Mouse (Mus musculus) spleen, adult 2 months (tissue): Measurements from ENCODE around the gene Cct8l1. TPM values are rescaled to one million over a fixed set of nuclear protein-coding genes. Genes with fewer than 3 reads are reported as not detected.

ENCODE experiments used
- DNase-seq, 2 experiments: peaks; one replicate each; pipeline versions ENCODE4 v3.0.0 to v3.0.0-alpha.2; 2012 to 2021; ENCODE audit warnings: low spot score in 2 of 2, low read depth in 1 of 2
- H3K27ac ChIP-seq: fragments of 200-500 bp; 2 replicates; pipeline ENCODE4 v1.5.1; 2012; ENCODE audit warnings: low read length, inconsistent platforms; ENCODE audit not compliant: insufficient read depth
- H3K27me3 ChIP-seq: fragments of 200-500 bp; 2 replicates; pipeline ENCODE4 v1.6.1; 2012; ENCODE audit warnings: mild to moderate bottlenecking, moderate library complexity, low read length, inconsistent platforms; ENCODE audit not compliant: control insufficient read depth, insufficient read depth
- H3K36me3 ChIP-seq: fragments of 200-500 bp; 2 replicates; pipeline ENCODE4 v1.6.1; 2012; ENCODE audit warnings: mild to moderate bottlenecking, low read length, inconsistent platforms; ENCODE audit not compliant: control insufficient read depth, insufficient read depth
- H3K4me1 ChIP-seq: fragments of 200-500 bp; 2 replicates; pipeline ENCODE4 v1.6.1; 2011; ENCODE audit warnings: inconsistent platforms; ENCODE audit not compliant: control insufficient read depth, insufficient read depth, insufficient read length
- H3K4me3 ChIP-seq: fragments of 200-500 bp; 2 replicates; pipeline ENCODE4 v1.5.1; 2011; ENCODE audit warnings: mild to moderate bottlenecking, inconsistent platforms; ENCODE audit not compliant: insufficient read depth, insufficient read length; ENCODE audit errors: extremely low read depth
- CTCF ChIP-seq: fragments of 200-500 bp; IDR thresholded peaks from 2 replicates; pipeline ENCODE4 v1.5.1; 2011; ENCODE audit warnings: mild to moderate bottlenecking, inconsistent platforms; ENCODE audit not compliant: insufficient read depth, insufficient read length, insufficient replicate concordance; ENCODE audit errors: extremely low read depth
- POLR2A ChIP-seq: fragments of 200-500 bp; IDR thresholded peaks from 2 replicates; pipeline ENCODE4 v1.6.1; 2011; ENCODE audit warnings: low read depth, low read length, inconsistent platforms
- WGBS: fragments of 180-500 bp; shearing (Covaris S2); methylation state at CpG from one replicate; pipeline ENCODE4 v1.1.7; 2018; 5-methylcytosine and 5-hydroxymethylcytosine counted together
- polyA plus RNA-seq: library from polyadenylated mRNA; depleted of rRNA; stranded (reverse); fragments of >200 nt; gene quantifications from 2 replicates; pipeline ENCODE4 v1.2.3, GENCODE M21; 2012

Cct8l1 gene
- polyA plus RNA-seq, 1 experiment, result not detected

DNA sequence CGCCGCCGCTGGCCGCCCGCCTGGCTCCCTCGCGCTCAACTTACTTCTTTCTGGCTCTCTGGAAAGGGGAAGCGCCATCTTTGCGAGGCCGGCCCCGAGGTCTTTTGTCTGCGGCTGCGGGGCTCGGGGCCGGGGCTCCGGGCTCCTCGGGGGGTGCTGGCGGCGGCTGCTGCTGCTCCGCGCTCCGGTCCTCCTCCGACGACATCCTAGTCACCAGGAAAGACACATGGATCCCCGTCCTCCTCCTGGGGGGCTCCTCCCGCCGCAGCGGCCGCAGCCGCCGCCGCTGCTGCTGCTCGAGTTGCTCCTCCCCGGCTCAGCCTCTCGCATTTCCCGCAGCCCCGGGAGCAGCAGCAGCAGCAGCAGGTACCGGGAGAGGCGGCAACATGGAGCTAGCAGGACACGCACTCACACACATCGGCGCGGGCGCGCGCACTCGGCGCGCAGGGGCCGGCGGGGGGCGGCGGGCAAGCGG lies 17.5 kb upstream of the Cct8l1 start, which contains the start of gene Kmt2c:
TSS of gene Kmt2c (minus strand) at position 438 of the 475 bp plus-strand sequence.
- peak; percentile 64 for TF ChIP-seq POLR2A
- TF ChIP-seq CTCF, result no peak
- Histone ChIP-seq H3K4me3 (peak within 1 kb of the TSS; percentile 100), H3K36me3 (no peaks in the 10 kb centered on the region), H3K27ac (peak within 1 kb of the TSS; percentile 98), H3K4me1 (peaks cover 6% of the 10 kb centered on the region), H3K27me3 (no peaks in the 10 kb centered on the region)
- WGBS, result under 1% methylated on average over 47 of the region's 54 CpGs
- DNase-seq, result peak; percentile 38 to 65

DNA sequence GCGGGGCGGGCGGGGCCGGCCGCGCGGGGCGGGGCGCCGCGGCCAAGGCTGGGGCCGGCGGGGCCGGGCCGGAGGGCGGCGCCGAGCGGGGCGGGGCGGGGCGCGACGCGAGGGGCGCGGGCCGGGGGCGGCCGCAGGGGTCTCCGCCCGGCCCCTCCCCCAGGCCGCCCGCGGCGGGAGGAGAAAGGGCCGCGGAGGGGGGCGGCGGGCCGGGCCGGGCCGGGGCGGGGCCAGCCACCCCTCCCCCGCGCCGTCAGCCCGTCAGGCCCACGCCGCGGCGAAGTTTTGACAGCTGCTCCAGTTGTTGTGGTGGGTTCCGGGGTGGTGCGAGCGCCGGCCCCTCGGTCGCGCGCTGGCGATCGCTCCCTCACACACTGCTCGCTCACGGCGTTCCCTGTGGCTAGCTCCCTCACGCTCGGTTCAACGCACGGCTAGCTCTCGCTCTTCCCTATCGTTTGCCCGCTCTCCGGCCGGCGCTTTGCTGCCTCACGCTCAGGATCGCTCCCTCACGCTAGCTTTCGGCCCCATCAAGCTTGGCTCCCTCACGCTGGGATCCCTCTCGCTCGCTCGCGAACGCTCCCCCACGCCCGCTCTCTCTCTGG lies 16.9 kb upstream of the Cct8l1 start:
- WGBS, result 4% methylated on average over 58 of the region's 87 CpGs
- H3K27me3 ChIP-seq, result no peaks in the 10 kb centered on the region
- H3K36me3 ChIP-seq, result no peaks in the 10 kb centered on the region
- H3K4me3 ChIP-seq, result peak overlapping the region; percentile 100
- H3K27ac ChIP-seq, result peak overlapping the region; percentile 98
- DNase-seq, result peak in 1 of 2 experiments; percentile 67
- no peak for TF ChIP-seq CTCF
- no peak for TF ChIP-seq POLR2A
- H3K4me1 ChIP-seq, result peaks cover 6% of the 10 kb centered on the region

- under 1% methylated on average over 88 of the region's 90 CpGs for WGBS
Observed at GRCm38 (mm10) chr5:25499423-25500398, 16.2 kb upstream of the Cct8l1 start.

DNA sequence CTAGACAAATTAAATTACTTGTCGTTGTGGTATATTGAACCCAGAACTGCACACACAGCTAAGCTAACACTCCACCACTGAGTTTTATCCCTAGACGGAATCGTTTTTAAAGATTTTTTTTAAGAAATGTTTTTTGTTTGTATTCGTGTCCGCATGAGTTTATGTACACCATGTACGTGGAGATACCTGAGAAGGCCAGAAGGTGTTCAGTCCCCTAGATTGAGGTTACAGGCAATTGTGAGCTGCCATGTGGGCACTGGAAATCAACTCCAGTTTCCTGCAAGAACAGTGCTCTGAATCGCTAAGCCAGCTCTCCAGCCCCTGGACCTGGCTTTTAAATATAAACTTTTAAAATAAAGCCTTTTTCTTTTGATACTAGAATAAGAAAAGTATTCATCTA lies 15.2 kb upstream of the Cct8l1 start:
- Histone ChIP-seq H3K36me3 (no peaks in the 10 kb centered on the region), H3K27me3 (no peaks in the 10 kb centered on the region), H3K4me3 (no peak overlapping the region), H3K4me1 (peaks cover 4% of the 10 kb centered on the region), H3K27ac (no peak overlapping the region)
- TF ChIP-seq POLR2A, result no peak
- TF ChIP-seq CTCF, result no peak
- DNase-seq, result no peak
- 87% methylated on average over 7 of the region's 7 CpGs for WGBS

More at GRCm38 (mm10) chr5:25499423-25500398, 16.2 kb upstream of the Cct8l1 start:
- no peaks in the 10 kb centered on the region for H3K27me3 ChIP-seq
- peak; percentile 87 to 95 for DNase-seq
- TF ChIP-seq POLR2A (peak; percentile 25; the same call in 1 of the 2 replicates), CTCF (no peak)
- peak overlapping the region; percentile 73 for H3K4me3 ChIP-seq
- H3K27ac ChIP-seq, result peak overlapping the region; percentile 98
- no peaks in the 10 kb centered on the region for H3K36me3 ChIP-seq
- peaks cover 5% of the 10 kb centered on the region for H3K4me1 ChIP-seq

DNA sequence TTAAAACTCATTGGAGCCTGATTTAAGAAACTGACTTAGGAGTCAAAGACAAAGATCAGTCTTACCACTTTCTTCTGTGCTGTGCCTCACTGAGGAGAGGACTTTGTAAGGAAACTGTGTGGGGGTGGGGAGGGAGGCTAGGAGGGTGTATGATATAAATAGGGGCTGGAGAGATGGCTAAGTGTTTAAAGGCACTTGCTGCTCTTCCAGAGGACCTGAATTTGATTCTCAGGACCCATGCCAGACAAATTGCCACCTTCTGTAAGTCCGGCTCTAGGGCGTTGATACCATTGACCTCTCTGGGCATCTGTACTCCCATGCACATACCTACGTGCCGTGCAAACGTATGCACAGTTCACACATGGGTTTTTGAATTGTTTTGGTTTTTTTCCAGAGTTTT lies 9.8 kb upstream of the Cct8l1 start:
- no peak overlapping the region for H3K27ac ChIP-seq
- TF ChIP-seq CTCF, result no peak
- no peak for TF ChIP-seq POLR2A
- DNase-seq, result no peak
- no peak overlapping the region for H3K4me3 ChIP-seq
- 90% methylated on average over 5 of the region's 5 CpGs for WGBS
- H3K4me1 ChIP-seq, result no peaks in the 10 kb centered on the region
- no peaks in the 10 kb centered on the region for H3K36me3 ChIP-seq
- no peaks in the 10 kb centered on the region for H3K27me3 ChIP-seq

- DNase-seq, result no peak
- no peak for TF ChIP-seq CTCF
- no peak for TF ChIP-seq POLR2A
- H3K4me1 ChIP-seq, result no peaks in the 10 kb centered on the region
- H3K27me3 ChIP-seq, result no peaks in the 10 kb centered on the region
- H3K4me3 ChIP-seq, result no peak overlapping the region
- H3K27ac ChIP-seq, result no peak overlapping the region
- WGBS, result 91% methylated on average over 11 of the region's 11 CpGs
- H3K36me3 ChIP-seq, result no peaks in the 10 kb centered on the region
Observed at GRCm38 (mm10) chr5:25516301-25516895, 531 bp downstream of the Cct8l1 start.
